Mouse (Mus musculus) midbrain, embryonic 10.5 days (tissue): ENCODE results near the gene Fut11. TPM values are rescaled to one million over a fixed set of nuclear protein-coding genes. Genes with fewer than 3 reads are reported as not detected.
A peak's percentile ranks its signal among the peaks of the same experiment; 100 is the strongest.

ENCODE experiments used
- DNase-seq: peaks from one replicate; pipeline ENCODE4 v3.0.0-alpha.2; 2017; ENCODE audit warnings: low spot score
- H3K27ac ChIP-seq: fragments of 300-500 bp; sonication (generic); replicated peaks from 2 replicates; pipeline ENCODE4 v1.5.1; 2016; ENCODE audit warnings: mild to moderate bottlenecking
- H3K27me3 ChIP-seq: fragments of 300-500 bp; sonication (generic); 2 replicates; pipeline ENCODE4 v1.6.1; 2016; ENCODE audit warnings: low read depth, mild to moderate bottlenecking; ENCODE audit not compliant: poor library complexity, severe bottlenecking
- H3K36me3 ChIP-seq: fragments of 300-500 bp; sonication (generic); 2 replicates; pipeline ENCODE4 v1.6.1; 2016; ENCODE audit warnings: mild to moderate bottlenecking, moderate library complexity
- H3K4me1 ChIP-seq: fragments of 300-500 bp; sonication (generic); 2 replicates; pipeline ENCODE4 v1.6.1; 2016
- H3K4me3 ChIP-seq: fragments of 300-500 bp; sonication (generic); 2 replicates; pipeline ENCODE4 v1.5.1; 2016; ENCODE audit warnings: mild to moderate bottlenecking, moderate library complexity
- H3K9me3 ChIP-seq: fragments of 300-500 bp; sonication (generic); replicated peaks from 2 replicates; pipeline ENCODE4 v1.6.1; 2016; ENCODE audit warnings: mild to moderate bottlenecking
- WGBS: fragments of 180-500 bp; shearing (Covaris S2); methylation state at CpG from one replicate; pipeline ENCODE4 v1.1.7; 2016; 5-methylcytosine and 5-hydroxymethylcytosine counted together
- polyA plus RNA-seq: library from polyadenylated mRNA; unstranded; fragments of >200 nt; fragmentation: Nextera tagmentation; extraction: Ambion mirVana; gene quantifications from 2 replicates; pipeline ENCODE4 v1.2.1, GENCODE M21; 2016

The Fut11 gene
- polyA plus RNA-seq, 1 experiment from 2014 or later = 18.3 TPM

DNA sequence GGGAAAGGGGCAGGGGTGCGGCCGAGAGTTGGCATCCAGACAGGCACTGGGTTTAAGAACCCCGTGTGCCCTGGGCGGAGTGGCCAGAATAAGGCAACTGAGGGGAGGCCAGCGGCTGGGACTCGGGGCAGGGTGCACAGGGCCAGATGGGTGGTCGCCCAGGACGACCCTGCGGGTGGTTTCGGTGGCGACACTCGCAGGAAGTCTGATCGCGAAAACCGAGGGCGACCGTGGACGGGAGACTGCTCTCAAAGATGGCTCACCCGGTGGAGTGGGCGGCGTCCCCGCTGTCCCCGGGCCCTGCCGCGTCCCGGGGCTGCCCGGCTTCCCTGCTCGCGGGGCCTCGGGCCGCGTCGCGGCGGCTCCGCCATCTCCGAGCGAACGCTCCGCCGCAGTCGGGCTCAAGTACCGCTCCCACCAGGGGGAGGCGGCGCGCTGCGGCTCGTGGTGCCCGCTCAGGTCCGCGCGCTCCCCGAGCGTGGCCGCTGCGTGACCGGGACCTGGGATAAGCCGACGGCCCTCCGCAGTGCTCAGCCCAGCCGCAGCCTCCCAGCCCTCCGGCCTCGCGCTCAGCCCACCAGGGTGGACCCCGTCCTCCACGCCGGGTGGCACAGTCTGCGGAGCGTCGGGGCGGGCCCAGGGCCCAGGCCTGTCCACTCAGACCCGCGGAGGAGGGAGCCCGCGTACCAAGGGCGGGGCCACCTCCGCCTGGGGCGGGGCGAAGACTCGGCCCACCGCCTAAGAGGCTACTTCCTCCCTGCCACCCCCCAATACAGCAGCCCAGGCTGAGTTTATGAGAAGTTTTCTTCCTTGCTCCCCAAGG is 39.4 kb downstream of the Fut11 start, which contains the start of gene Ndst2:
TSS of gene Ndst2 (minus strand) at position 611 of the 823 bp plus-strand sequence.
- Histone ChIP-seq H3K27ac (peak within 1 kb of the TSS; percentile 98), H3K4me3 (peak within 1 kb of the TSS; percentile 91), H3K9me3 (no peaks in the 10 kb centered on the region), H3K27me3 (no peaks in the 10 kb centered on the region), H3K36me3 (peaks cover 74% of the 10 kb centered on the region), H3K4me1 (peaks cover 22% of the 10 kb centered on the region)
- under 1% methylated on average over 81 of the region's 81 CpGs for WGBS
- DNase-seq = peak; percentile 91

DNA sequence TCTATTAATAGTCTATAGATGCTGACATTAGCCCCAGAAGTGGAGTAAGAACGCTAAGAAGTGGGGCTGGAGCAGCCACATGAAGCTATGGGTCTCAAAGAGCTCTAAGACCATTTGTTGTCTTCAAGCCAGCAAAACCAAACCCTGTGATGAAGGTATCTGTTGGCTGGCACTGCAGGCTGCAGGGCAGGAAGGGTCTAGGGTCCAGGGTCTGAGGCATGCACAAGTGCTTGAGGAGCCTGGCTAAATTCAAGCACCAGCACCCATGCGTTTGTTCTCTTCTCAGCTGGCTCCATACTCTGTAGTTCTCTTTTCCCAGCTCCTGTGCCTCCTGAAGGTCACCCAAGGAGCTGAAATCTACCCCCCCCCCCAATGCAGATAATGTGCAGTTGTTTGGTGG is 40.3 kb downstream of the Fut11 start:
- no peak for DNase-seq
- peaks cover 22% of the 10 kb centered on the region for H3K4me1 ChIP-seq
- H3K4me3 ChIP-seq = no peak overlapping the region
- WGBS = 63% methylated on average over 2 of the region's 2 CpGs
- no peaks in the 10 kb centered on the region for H3K9me3 ChIP-seq
- H3K27ac ChIP-seq = no peak overlapping the region
- no peaks in the 10 kb centered on the region for H3K27me3 ChIP-seq
- H3K36me3 ChIP-seq = peaks cover 74% of the 10 kb centered on the region

DNA sequence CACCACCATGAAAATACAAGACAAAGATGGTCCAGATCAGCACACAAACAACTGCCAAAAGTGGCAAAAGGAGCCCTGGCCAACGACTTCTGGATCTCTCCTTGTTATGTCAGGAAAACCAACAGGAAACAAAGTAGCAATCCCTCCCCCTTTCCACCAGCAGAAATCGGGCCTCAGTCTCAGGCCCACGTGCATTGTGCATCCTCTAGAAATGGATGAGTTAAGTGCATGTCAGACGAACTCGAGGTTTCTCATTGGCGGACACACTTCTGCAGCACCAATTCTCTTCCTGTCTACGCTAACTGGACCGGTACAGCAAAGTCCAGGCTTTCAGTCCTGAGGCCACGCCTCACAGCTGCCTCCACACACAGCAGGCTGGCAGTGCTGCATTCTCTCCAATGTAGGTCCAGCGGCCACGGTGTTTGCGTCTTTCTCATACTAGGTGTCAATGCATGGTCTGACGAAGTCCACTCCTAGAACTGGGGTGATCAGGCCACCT is 41.2 kb downstream of the Fut11 start:
- Histone ChIP-seq H3K9me3 (no peaks in the 10 kb centered on the region), H3K27ac (no peak overlapping the region), H3K4me1 (peaks cover 22% of the 10 kb centered on the region), H3K4me3 (no peak overlapping the region), H3K36me3 (peaks cover 74% of the 10 kb centered on the region), H3K27me3 (no peaks in the 10 kb centered on the region)
- WGBS = 93% methylated on average over 13 of the region's 13 CpGs
- DNase-seq = no peak

DNA sequence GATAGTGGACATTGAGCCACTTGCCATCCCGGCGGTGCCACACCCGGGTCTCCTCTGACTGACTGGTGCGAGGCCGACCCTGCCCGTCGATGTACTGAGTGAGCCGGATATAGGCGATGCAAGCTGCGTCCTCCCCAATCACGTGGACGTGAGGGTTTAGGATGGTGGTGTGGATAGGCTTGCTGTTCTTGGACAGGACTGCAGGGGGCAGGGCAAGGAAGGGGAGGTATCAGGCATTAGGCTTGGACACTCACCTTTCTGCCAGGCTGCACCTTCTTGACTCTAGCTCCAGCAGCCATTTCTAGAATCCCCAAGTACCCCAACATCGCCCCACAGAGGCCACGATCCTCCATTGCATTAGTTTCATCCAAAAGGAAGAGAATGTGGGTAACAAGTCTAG is 42.5 kb downstream of the Fut11 start:
- 47% methylated on average over 14 of the region's 14 CpGs for WGBS
- H3K4me3 ChIP-seq = no peak overlapping the region
- H3K27ac ChIP-seq = no peak overlapping the region
- H3K27me3 ChIP-seq = no peaks in the 10 kb centered on the region
- H3K4me1 ChIP-seq = peaks cover 27% of the 10 kb centered on the region
- peak; percentile 41 for DNase-seq
- no peaks in the 10 kb centered on the region for H3K9me3 ChIP-seq
- peaks cover 75% of the 10 kb centered on the region for H3K36me3 ChIP-seq

GRCm38 (mm10) chr14:20738511-20738910 is 43.7 kb downstream of the Fut11 start:
- H3K36me3 ChIP-seq = peaks cover 78% of the 10 kb centered on the region
- DNase-seq = no peak
- H3K4me1 ChIP-seq = peaks cover 21% of the 10 kb centered on the region
- H3K9me3 ChIP-seq = no peaks in the 10 kb centered on the region
- no peak overlapping the region for H3K27ac ChIP-seq
- H3K27me3 ChIP-seq = no peaks in the 10 kb centered on the region
- 92% methylated on average over 8 of the region's 8 CpGs for WGBS
- H3K4me3 ChIP-seq = no peak overlapping the region

- Histone ChIP-seq H3K9me3 (no peaks in the 10 kb centered on the region), H3K4me1 (0 out of 2 replicates have a peak, but pooled peaks cover 5% of the 10 kb centered on the region), H3K27ac (0 out of 2 replicates have a peak overlapping the region, but pooled peaks have one; percentile 4), H3K27me3 (no peaks in the 10 kb centered on the region), H3K4me3 (no peak overlapping the region), H3K36me3 (peaks cover 91% of the 10 kb centered on the region)
- WGBS = 91% methylated on average over 9 of the region's 9 CpGs
- no peak for DNase-seq
Measured at GRCm38 (mm10) chr14:20741301-20741700, 46.5 kb downstream of the Fut11 start.

- no peaks in the 10 kb centered on the region for H3K9me3 ChIP-seq
- peaks cover 87% of the 10 kb centered on the region for H3K36me3 ChIP-seq
- no peak overlapping the region for H3K27ac ChIP-seq
- 90% methylated on average over 3 of the region's 3 CpGs for WGBS
- H3K27me3 ChIP-seq = no peaks in the 10 kb centered on the region
- H3K4me3 ChIP-seq = no peak overlapping the region
- 0 out of 2 replicates have a peak, but pooled peaks cover 5% of the 10 kb centered on the region for H3K4me1 ChIP-seq
- DNase-seq = no peak
Measured at GRCm38 (mm10) chr14:20743614-20744013, 48.8 kb downstream of the Fut11 start.

- Histone ChIP-seq H3K36me3 (peaks cover 58% of the 10 kb centered on the region), H3K27ac (no peak overlapping the region), H3K4me1 (no peaks in the 10 kb centered on the region), H3K9me3 (no peaks in the 10 kb centered on the region), H3K27me3 (no peaks in the 10 kb centered on the region), H3K4me3 (no peak overlapping the region)
- no peak for DNase-seq
- 87% methylated on average over 3 of the region's 3 CpGs for WGBS
Measured at GRCm38 (mm10) chr14:20746935-20747334, 52.2 kb downstream of the Fut11 start.

DNA sequence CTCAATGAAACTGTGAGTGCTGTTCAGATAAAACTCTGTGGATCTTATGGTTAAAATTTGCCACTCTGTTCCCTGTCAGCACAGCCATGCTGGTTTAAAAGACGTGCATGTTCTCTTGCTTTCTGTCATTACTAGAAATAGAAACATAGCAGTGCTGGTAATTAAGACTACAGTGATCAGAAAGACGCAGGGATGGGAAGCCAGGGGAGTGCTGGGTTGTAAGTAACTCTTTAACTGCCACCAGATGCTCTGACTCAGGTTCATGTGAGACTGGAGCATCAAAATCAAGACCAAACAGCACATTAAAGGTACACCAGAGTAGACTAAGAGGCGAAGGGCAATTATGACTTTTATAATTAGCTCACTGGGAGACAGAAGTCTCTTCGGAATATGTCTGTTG is 53.6 kb downstream of the Fut11 start:
- H3K36me3 ChIP-seq = peaks cover 53% of the 10 kb centered on the region
- H3K4me1 ChIP-seq = no peaks in the 10 kb centered on the region
- H3K27ac ChIP-seq = no peak overlapping the region
- H3K4me3 ChIP-seq = no peak overlapping the region
- WGBS = 85% methylated on average over 4 of the region's 4 CpGs
- H3K27me3 ChIP-seq = no peaks in the 10 kb centered on the region
- H3K9me3 ChIP-seq = no peaks in the 10 kb centered on the region
- DNase-seq = no peak

DNA sequence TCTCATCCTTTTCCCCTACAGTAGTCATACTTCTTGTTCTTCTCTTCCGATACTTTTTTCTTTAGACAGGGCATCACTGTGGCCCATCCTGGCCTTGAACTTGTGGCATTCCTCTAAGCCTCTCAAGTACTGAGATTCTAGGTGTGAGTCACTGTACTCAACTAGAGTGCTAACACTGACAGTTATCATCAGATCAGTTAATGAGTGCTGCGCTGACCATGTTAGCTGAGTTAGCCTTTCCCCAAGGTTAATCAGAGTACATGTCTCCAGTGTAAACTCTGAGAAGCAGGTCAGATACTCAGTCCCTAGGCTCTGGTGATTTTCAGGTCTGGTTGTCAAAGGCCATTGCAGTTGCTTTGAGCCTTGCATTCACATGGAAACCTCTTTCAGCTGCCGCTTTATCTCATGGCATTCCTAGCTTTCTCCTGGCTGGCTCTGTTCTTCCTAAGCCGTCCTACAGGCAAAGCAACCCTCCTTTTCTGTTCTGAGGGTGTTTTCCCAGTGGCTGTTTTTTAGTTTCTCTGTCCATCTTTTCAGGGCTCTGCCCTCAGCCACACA is 54.8 kb downstream of the Fut11 start:
- no peaks in the 10 kb centered on the region for H3K9me3 ChIP-seq
- 87% methylated on average over 4 of the region's 4 CpGs for WGBS
- H3K4me3 ChIP-seq = no peak overlapping the region
- no peaks in the 10 kb centered on the region for H3K27me3 ChIP-seq
- H3K4me1 ChIP-seq = no peaks in the 10 kb centered on the region
- peaks cover 52% of the 10 kb centered on the region for H3K36me3 ChIP-seq
- H3K27ac ChIP-seq = no peak overlapping the region
- DNase-seq = no peak

DNA sequence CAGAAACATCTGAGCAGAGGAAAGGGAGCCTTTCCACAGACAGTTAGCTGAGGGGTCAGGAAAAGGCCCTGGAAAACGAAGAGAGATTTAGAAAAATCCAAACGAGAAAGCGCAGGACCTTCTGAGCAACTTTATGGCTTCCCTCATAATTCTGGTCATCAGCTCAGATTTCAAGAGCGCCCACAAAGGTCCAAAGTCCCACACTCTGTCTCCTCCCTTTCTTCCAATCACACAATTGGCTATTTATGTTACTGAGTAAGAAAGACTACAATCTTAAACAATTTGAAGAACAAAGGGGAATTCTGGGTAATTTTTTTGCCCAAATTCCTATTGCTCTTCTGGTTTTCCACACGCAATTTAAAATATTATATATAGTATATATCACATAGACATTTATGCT is 55.7 kb downstream of the Fut11 start:
- no peaks in the 10 kb centered on the region for H3K4me1 ChIP-seq
- peaks cover 52% of the 10 kb centered on the region for H3K36me3 ChIP-seq
- WGBS = 90% methylated on average over 5 of the region's 5 CpGs
- no peaks in the 10 kb centered on the region for H3K9me3 ChIP-seq
- no peak overlapping the region for H3K27ac ChIP-seq
- no peaks in the 10 kb centered on the region for H3K27me3 ChIP-seq
- no peak overlapping the region for H3K4me3 ChIP-seq
- no peak for DNase-seq
